Mouse (Mus musculus) heart, postnatal 0 days (tissue): Measurements from ENCODE around the gene Ewsr1.

Source experiments
- CTCF ChIP-seq: IDR thresholded peaks from 2 replicates; pipeline ENCODE4 v1.5.1; 2016; ENCODE audit warnings: antibody characterized with exemption, control low read depth, low read depth
- EP300 ChIP-seq: IDR thresholded peaks from 2 replicates; pipeline ENCODE4 v1.6.1; 2016; ENCODE audit warnings: antibody characterized with exemption, low read depth

GRCm38 (mm10) chr11:5051629-5052028, 47.4 kb downstream of the Ewsr1 start:
- TF ChIP-seq CTCF (no peak), EP300 (no peak)
